16 mouse cellular contexts compared by ENCODE assay signal in genomic region chr5:53759912-53760311, GRCm38 (mm10). TPM values are rescaled to one million over a fixed set of nuclear protein-coding genes. Genes with fewer than 3 reads are reported as not detected.
"Had no signal": no experiment of that assay in that cellular context is flagged by ENCODE, and none has a peak within 500 bp of the region (broad histone marks: within the 10 kb centered on the region; RNA-seq: fewer than 3 reads in every experiment).

No protein-coding gene starts in this region.

- H3K4me3 ChIP-seq: hindbrain, embryonic 13.5 days; layer of hippocampus, adult 2 months; limb, embryonic 13.5 days; midbrain, embryonic 10.5 days; neural tube, embryonic 12.5 days; stomach, embryonic 15.5 days had no signal

- H3K27ac ChIP-seq: hindbrain, embryonic 13.5 days; hindbrain, postnatal 0 days; layer of hippocampus, adult 2 months; limb, embryonic 13.5 days; liver, embryonic 14.5 days; midbrain, embryonic 10.5 days; neural tube, embryonic 12.5 days; stomach, embryonic 15.5 days had no signal

- ATAC-seq: hindbrain, postnatal 0 days had no signal

- DNase-seq: left cerebral cortex, postnatal 4 days; lung, adult 18-20 months; lung, postnatal 10 days; lung, postnatal 4 days; midbrain, embryonic 14.5 days; thymus, adult 2 months; thymus, postnatal 25 days had no signal

- H3K9ac ChIP-seq: hindbrain, embryonic 13.5 days; limb, embryonic 13.5 days; liver, embryonic 14.5 days; neural tube, embryonic 12.5 days; stomach, embryonic 15.5 days had no signal

- H3K4me1 ChIP-seq: hindbrain, embryonic 13.5 days; limb, embryonic 13.5 days; midbrain, embryonic 10.5 days; neural tube, embryonic 12.5 days; stomach, embryonic 15.5 days had no signal

- H3K9me3 ChIP-seq: hindbrain, embryonic 13.5 days; limb, embryonic 13.5 days; midbrain, embryonic 10.5 days; neural tube, embryonic 12.5 days; stomach, embryonic 15.5 days had no signal

- H3K27me3 ChIP-seq: hindbrain, embryonic 13.5 days; limb, embryonic 13.5 days; neural tube, embryonic 12.5 days; stomach, embryonic 15.5 days had no signal

- H3K4me2 ChIP-seq: hindbrain, embryonic 13.5 days; limb, embryonic 13.5 days; neural tube, embryonic 12.5 days; stomach, embryonic 15.5 days had no signal

- H3K36me3 ChIP-seq: hindbrain, embryonic 13.5 days; limb, embryonic 13.5 days; midbrain, embryonic 10.5 days; neural tube, embryonic 12.5 days; stomach, embryonic 15.5 days had no signal

RNA-seq across cellular contexts. Expression of gene Cckar, which starts 52.4 kb away (rescaled TPM):
- polyA plus RNA-seq: liver, adult 2 months had no signal
